Mouse (Mus musculus) naive thymus-derived CD4-positive, alpha-beta T cell, adult 5 months (primary cell): Measurements from ENCODE around the gene Med26. TPM values are rescaled to one million over a fixed set of nuclear protein-coding genes. Genes with fewer than 3 reads are reported as not detected.

Experiments used
- polyA plus RNA-seq: library from polyadenylated mRNA; unstranded; fragments of 100-300 nt; shearing (Covaris generic); gene quantifications from one replicate; pipeline ENCODE4 v1.2.1, GENCODE M21; 2017

The Med26 gene
- polyA plus RNA-seq: 24.9 TPM

DNA sequence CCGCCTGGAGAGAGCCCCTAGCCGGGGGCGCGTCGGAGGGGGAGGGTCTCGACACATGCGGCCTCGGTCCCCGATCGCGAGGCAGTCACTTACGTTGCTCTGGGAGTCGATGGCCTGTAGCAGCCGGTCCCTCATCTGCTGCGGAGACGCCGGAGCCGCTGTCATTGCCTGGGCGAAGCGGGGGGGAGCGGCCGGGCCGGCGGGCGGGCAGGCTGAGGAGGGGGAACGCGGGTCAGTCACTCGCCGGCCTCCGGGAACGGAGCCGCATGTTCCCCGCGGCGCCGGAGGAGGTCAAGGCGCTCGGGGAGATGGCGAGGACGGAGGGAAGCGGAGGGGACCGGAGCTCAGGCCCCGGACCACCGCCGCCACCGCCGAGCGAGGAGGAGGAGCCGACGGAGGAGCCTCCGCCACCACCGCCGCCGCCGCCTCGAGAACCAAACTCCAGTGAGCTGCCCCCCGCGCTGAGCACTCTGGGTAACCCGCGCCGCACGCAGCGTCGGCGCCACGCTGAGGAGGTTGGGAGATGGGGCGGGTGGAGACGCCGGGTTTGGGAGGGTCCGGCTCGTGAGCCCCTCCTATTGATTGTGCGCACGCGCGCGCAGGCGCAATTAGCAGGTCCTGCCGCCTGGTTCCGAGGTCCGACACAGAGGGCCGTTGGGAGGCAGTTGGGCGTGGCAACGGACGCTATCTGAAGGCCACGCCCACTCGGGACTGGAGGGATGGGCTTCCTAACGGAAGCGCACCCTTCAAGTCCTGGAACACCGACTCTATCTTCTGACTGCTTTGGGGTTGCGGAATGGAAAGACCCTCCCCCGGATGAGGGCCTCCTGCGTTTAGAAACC lies at the start of gene Med26:
Med26 (minus strand) TSS at position 469 of the 842 bp plus-strand sequence.

DNA sequence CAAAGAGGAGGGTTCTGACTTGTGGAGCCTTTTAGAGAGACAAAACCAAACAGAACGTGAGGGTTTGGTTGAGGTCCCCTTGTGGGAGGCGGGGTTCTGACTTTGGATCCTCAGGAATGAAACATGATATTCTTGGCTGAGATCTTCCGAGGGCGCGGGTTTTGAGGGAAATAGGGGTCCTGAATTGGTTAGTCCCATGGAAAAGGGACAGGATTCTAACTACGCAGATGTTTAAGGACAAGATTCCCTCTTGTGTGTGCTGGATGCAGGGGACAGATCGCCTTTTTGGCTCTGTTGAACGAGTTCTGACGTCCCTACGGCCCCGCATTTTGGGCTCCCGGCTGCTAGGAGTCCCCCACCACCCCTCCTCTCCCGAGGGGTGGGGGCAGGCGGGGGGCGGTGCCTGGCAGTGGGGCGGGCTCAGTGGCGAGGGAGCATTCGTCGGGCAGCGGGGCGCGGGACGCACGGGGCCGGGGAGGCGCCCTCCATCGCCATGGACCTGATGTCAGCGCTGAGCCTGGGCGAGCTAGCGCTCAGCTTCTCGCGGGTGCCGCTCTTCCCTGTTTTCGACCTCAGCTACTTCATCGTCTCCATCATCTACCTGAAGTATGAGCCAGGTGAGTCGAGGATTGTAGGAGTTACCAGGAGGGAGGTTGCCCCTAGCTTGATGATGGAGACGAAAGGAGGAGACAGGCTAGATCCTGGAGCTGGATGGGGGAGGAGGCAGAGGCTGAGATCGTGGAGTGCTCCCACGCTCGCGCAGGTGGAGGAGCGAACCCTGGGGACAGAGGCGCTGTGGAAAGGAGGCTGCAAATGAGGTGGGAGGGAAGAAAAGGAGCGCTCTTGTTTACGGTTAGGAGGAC lies 23.8 kb upstream of the Med26 start, which contains the start of gene Tmem38a:
Tmem38a (plus strand) TSS at position 445 of the 863 bp plus-strand sequence.

DNA sequence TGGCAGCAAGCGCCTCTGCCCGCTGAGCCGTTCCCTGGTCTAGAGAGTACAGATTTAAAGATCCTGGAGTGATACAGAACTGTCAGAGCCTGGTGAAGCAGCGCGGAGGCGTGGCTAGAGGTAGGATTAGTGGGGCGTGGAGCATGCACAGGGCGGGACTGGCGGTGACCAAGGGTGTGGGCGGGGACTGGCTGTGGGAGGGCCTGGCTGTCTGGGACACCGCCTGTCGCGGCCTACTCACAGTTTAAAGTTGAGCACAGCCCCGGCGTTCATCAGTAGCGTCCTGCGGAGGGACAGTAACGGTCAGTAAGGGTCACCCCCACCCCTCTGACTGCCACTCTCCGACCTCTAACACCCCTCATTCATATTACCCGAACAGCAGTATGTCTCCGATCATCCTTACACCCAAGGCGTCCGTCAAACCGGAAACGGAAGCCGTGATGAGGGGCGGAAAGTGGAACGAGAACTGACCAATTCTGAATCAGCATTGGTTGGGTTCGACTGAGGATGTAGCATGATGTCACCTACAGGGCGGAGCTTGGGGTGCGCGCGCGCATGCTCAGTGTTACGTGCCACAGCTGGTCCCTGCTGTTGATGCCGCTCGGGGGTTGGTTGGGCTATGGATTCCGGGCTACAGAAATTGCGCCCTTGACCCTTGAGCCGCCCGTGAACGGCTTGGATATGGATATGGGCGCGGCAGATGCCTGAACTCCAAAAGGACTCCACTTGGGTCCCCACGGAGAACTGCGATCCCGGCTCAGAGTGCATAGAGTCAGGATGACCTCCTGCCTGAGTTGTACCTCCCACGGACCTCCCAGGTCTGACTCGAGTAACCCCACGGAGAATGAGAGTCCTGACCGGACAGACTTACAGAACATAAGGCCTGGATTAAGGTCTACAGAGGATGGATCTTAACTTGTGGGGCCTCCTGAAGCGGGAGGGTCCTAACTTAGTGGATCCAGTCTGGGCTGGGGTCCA lies 22.9 kb upstream of the Med26 start, which contains the start of gene Smim7:
Smim7 (minus strand) TSS at position 456 of the 978 bp plus-strand sequence.

DNA sequence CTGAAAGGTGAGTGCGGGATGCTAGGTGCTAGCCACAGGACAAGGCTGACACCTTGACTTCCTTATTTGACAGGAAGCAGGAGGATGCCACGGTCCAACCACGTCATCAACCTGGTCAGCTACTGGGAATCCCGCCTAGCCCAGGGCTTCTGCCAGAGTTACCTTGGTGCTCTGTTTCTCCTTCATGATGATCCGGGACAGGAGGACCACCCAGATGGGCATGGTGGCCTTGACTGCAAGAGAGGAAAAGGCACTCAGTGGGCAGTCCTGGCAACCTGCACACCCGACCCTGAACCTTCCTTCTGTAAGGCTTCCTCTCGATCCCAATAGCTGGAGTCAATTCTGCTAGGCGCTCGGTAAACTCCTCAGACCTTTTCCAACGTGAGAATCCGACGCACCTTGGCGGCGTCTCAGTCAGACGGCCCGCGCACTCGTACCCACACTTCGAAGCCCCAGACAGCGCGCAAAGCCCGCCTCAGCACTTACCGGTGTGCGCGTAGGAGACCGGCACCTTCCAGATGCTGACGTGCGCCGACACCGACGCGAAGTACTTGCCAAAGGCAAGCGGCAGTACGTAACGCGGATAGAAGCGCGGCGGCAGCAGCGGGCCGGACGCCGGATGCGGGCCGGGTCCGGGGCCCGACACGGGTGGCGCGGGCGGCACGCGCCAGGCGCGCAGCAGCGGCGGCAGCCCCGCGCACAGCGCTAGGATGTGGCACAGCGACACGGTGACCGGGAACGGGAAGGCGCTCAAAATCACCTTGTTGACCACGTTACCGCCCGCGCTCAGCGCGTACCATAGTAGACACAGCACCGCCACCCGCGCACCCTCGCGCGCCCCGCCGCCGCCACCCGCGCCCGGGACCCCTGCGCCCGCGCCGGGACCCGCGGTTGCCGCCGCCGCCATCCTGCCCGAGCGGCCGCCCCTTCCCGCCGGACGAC lies 56.1 kb downstream of the Med26 start, which contains the start of gene Slc35e1:
Slc35e1 (minus strand) TSS at position 935 of the 942 bp plus-strand sequence.

DNA sequence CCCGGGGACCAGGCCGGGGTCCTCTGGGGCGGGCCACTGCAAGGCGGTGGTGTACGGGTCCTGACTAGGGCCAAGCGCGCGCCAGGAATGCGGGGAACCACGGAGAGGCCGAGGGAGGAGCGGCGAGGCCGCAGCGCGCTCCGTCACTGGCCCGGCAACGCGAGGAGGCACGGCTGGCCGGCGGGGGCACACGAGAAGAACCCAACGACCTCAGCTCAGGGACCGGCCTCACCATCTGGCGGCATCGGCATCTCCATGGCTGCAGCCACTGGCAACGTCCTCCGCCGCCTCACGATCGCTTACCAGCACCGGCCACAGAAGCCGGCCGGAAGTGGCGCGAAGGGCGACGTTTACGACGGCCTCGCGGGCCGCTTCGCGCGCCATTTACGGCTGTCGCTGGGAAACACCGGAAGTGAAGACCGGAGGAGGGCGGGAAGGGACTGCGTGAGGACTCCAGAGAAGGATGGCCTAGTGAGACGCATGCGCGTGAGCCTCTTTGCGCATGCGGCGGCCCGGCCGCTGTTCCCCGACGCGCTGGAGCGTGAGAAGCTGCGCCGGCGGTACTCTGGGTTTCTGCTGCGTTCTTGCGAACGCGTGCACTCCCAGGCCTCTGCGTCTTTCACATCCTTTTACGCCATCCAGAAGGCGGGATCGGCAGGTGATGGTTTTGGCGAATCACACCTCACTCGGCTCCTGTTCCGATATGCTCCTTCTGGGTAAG lies 73.1 kb downstream of the Med26 start, which contains the start of gene Cherp:
Cherp (minus strand) TSS at position 401 of the 721 bp plus-strand sequence.

Other genes with a start within 250 kb of the Med26 start
- gene Gm10282, start 243.0 kb downstream of the Med26 start, polyA plus RNA-seq: 2.4 TPM
- gene Klf2, start 229.2 kb downstream of the Med26 start, polyA plus RNA-seq: 1,247 TPM
- gene Eps15l1, start 126.8 kb downstream of the Med26 start, polyA plus RNA-seq: 47.8 TPM
- 0.35 TPM for gene Calr3, start 104.4 kb downstream of the Med26 start, polyA plus RNA-seq
- 3.9 TPM for gene 1700030K09Rik, start 104.4 kb downstream of the Med26 start, polyA plus RNA-seq
- gene Cherp, start 73.0 kb downstream of the Med26 start, polyA plus RNA-seq: 97.2 TPM
- gene Slc35e1, start 55.7 kb downstream of the Med26 start, polyA plus RNA-seq: 101 TPM
- gene Smim7, start 22.8 kb upstream of the Med26 start, polyA plus RNA-seq: 75.8 TPM
- gene Tmem38a, start 23.8 kb upstream of the Med26 start, polyA plus RNA-seq: 2.9 TPM
- 0.07 TPM for gene Nwd1, start 98.4 kb upstream of the Med26 start, polyA plus RNA-seq
- 201 TPM for gene Sin3b, start 175.0 kb upstream of the Med26 start, polyA plus RNA-seq
- 1.4 TPM for gene F2rl3, start 213.6 kb upstream of the Med26 start, polyA plus RNA-seq